Mouse (Mus musculus) MEL (cell line): ENCODE measurements at regions not wholly inside any gene's neighbourhood (a gene's known extent, or its start where the extent isn't known, plus 50 kb on each side); places are given as distances from the start of the nearest gene placed in this dataset.

Experiments used
- CTCF ChIP-seq, 3 experiments: IDR thresholded peaks in 2 of 3; conservative IDR thresholded peaks in 1 of 3; 2 replicates each; pipeline ENCODE4 v1.5.1; 2011 to 2012; ENCODE audit warnings: low read length in 3 of 3, low read depth in 2 of 3, mild to moderate bottlenecking in 2 of 3, improper control_type of control experiment in 1 of 3, inconsistent platforms in 1 of 3, mixed read lengths in 1 of 3, moderate library complexity in 1 of 3; ENCODE audit not compliant: control insufficient read depth in 1 of 3, insufficient read depth in 1 of 3, poor library complexity in 1 of 3, severe bottlenecking in 1 of 3
- ELF1 ChIP-seq: IDR thresholded peaks from 2 replicates; pipeline ENCODE4 v1.6.1; 2014; ENCODE audit warnings: low read depth, mild to moderate bottlenecking, inconsistent platforms, low read length, improper control_type of control experiment, moderate library complexity
- ETS1 ChIP-seq: IDR thresholded peaks from 2 replicates; pipeline ENCODE4 v1.6.1; 2012; ENCODE audit warnings: low read depth, mild to moderate bottlenecking, inconsistent platforms, low read length, improper control_type of control experiment, moderate library complexity
- GABPA ChIP-seq: IDR thresholded peaks from 2 replicates; pipeline ENCODE4 v1.6.1; 2012; ENCODE audit warnings: low read depth, mild to moderate bottlenecking, inconsistent platforms, low read length, improper control_type of control experiment, moderate library complexity
- GATA1 ChIP-seq: IDR thresholded peaks from 2 replicates; pipeline ENCODE4 v1.6.1; 2011; ENCODE audit warnings: low read depth, low read length, improper control_type of control experiment
- HCFC1 ChIP-seq: IDR thresholded peaks from 2 replicates; pipeline ENCODE4 v1.6.1; 2012; ENCODE audit warnings: low read depth, mild to moderate bottlenecking, inconsistent platforms, low read length, improper control_type of control experiment, moderate library complexity
- MYC ChIP-seq: IDR thresholded peaks from 2 replicates; pipeline ENCODE4 v1.6.1; 2011; ENCODE audit warnings: low read depth, mild to moderate bottlenecking, low read length, improper control_type of control experiment, moderate library complexity
- POLR2A ChIP-seq, 2 experiments: IDR thresholded peaks; 2 replicates each; pipeline ENCODE4 v1.6.1; 2011 to 2012; ENCODE audit warnings: low read length in 2 of 2, mild to moderate bottlenecking in 2 of 2, control low read depth in 1 of 2, improper control_type of control experiment in 1 of 2, low read depth in 1 of 2, moderate library complexity in 1 of 2; ENCODE audit not compliant: control insufficient read depth in 1 of 2, insufficient read depth in 1 of 2, poor library complexity in 1 of 2
- TAL1 ChIP-seq: IDR thresholded peaks from 2 replicates; pipeline ENCODE4 v1.6.1; 2012; ENCODE audit warnings: mild to moderate bottlenecking, inconsistent platforms, low read length, moderate library complexity, mixed read lengths
- TCF12 ChIP-seq: IDR thresholded peaks from 2 replicates; pipeline ENCODE4 v1.6.1; 2014; ENCODE audit warnings: low read depth, mild to moderate bottlenecking, inconsistent platforms, low read length, improper control_type of control experiment, moderate library complexity
- UBTF ChIP-seq: IDR thresholded peaks from 2 replicates; pipeline ENCODE4 v1.6.1; 2012; ENCODE audit warnings: low read depth, mild to moderate bottlenecking, inconsistent platforms, low read length, improper control_type of control experiment, moderate library complexity, borderline replicate concordance; ENCODE audit not compliant: insufficient read depth
- USF1 ChIP-seq: IDR thresholded peaks from 2 replicates; pipeline ENCODE4 v1.6.1; 2014; ENCODE audit warnings: low read depth, mild to moderate bottlenecking, inconsistent platforms, low read length, improper control_type of control experiment, moderate library complexity
- USF2 ChIP-seq, 2 experiments: IDR thresholded peaks; 2 replicates each; pipeline ENCODE4 v1.6.1; 2011 to 2012; ENCODE audit warnings: improper control_type of control experiment in 2 of 2, low read length in 2 of 2, borderline replicate concordance in 1 of 2, inconsistent platforms in 1 of 2, low read depth in 1 of 2, mild to moderate bottlenecking in 1 of 2; ENCODE audit not compliant: insufficient read depth in 1 of 2

- TF ChIP-seq USF1 (no peak), TCF12 (no peak), GABPA (no peak), CTCF (IDR thresholded peaks at IDR 0.05 in 2 of 3, conservative IDR thresholded peaks at IDR 0.05 in 1 of 3; ENCODE audit: control insufficient read depth in 1 of 3, insufficient read depth in 1 of 3, low read depth in 2 of 3, low read length in 3 of 3, poor library complexity in 1 of 3, severe bottlenecking in 1 of 3) (no peak), USF2 (IDR thresholded peaks at IDR 0.05; ENCODE audit: borderline replicate concordance in 1 of 2, insufficient read depth in 1 of 2, low read depth in 1 of 2, low read length in 2 of 2) (no peak), ELF1 (no peak), ETS1 (no peak), GATA1 (no peak), HCFC1 (no peak), POLR2A (IDR thresholded peaks at IDR 0.05; ENCODE audit: control insufficient read depth in 1 of 2, insufficient read depth in 1 of 2, low read depth in 1 of 2, low read length in 2 of 2, poor library complexity in 1 of 2) (no peak), TAL1 (no peak), UBTF (no peak), MYC (no peak)
These were observed 103.5 kb upstream of the Jarid2 start for GRCm38 (mm10) chr13:44625792-44626191.
